In genomic region chr19:5846154-5846553, GRCm38 (mm10) we compare ENCODE assay signal across 8 mouse cellular contexts. TPM values are rescaled to one million over a fixed set of nuclear protein-coding genes. Genes with fewer than 3 reads are reported as not detected.
A peak's percentile ranks its signal among the peaks of the same experiment; 100 is the strongest.
DNase-seq lines count a peak whose midpoint lies in the region; ATAC-seq and TF ChIP-seq lines count a peak whose summit lies in the region.

No protein-coding gene starts in this region.

- peak in 1 of 2 experiments; percentile 70 for DNase-seq in heart, adult 2 months
- DNase-seq in heart, adult 8-10 months (ENCODE audit: low spot score): no peak
- DNase-seq in embryonic facial prominence, embryonic 14.5 days (ENCODE audit: low spot score): no peak
- DNase-seq in splenic B cell, adult 2 months (ENCODE audit: low read depth, low spot score): peak; percentile 66
- no peak for DNase-seq in adrenal gland, postnatal 4 days (ENCODE audit: low spot score in 2 of 2)

- peak overlapping the region; percentile 57 for H3K4me2 ChIP-seq in embryonic facial prominence, embryonic 14.5 days (ENCODE audit: low read depth, low read length)
- peak overlapping the region; percentile 66 for H3K4me2 ChIP-seq in hindbrain, embryonic 13.5 days
- peak overlapping the region; percentile 82 for H3K4me2 ChIP-seq in liver, embryonic 15.5 days

- peaks cover 9% of the 10 kb centered on the region; the same call in 1 of the 2 replicates for H3K36me3 ChIP-seq in heart, adult 2 months (ENCODE audit: control insufficient read depth, insufficient read depth, low read length)
- no peaks in the 10 kb centered on the region for H3K36me3 ChIP-seq in ES-Bruce4 (ENCODE audit: control insufficient read depth, insufficient read depth, low read length, poor library complexity, severe bottlenecking)
- no peaks in the 10 kb centered on the region for H3K36me3 ChIP-seq in embryonic facial prominence, embryonic 14.5 days (ENCODE audit: control insufficient read depth, insufficient read depth, low read length)
- H3K36me3 ChIP-seq in hindbrain, embryonic 13.5 days: no peaks in the 10 kb centered on the region
- peaks cover 9% of the 10 kb centered on the region; the same call in 1 of the 2 replicates for H3K36me3 ChIP-seq in liver, embryonic 15.5 days (replicated peaks)
- no peaks in the 10 kb centered on the region; the same call in 1 of the 2 replicates for H3K36me3 ChIP-seq in splenic B cell, adult 2 months (ENCODE audit: control insufficient read depth, insufficient read depth, low read length, poor library complexity, severe bottlenecking)

- no peak for TF ChIP-seq EP300 in heart, adult 2 months (IDR thresholded peaks at IDR 0.05; ENCODE audit: insufficient read depth, low read depth, low read length)
- no peak for TF ChIP-seq EP300 in ES-Bruce4 (IDR thresholded peaks at IDR 0.05; ENCODE audit: insufficient read depth, low read depth, low read length)

- peak overlapping the region; percentile 100 for H3K27ac ChIP-seq in heart, adult 2 months
- peak overlapping the region; percentile 97 for H3K27ac ChIP-seq in ES-Bruce4 (ENCODE audit: insufficient read depth, low read length)
- H3K27ac ChIP-seq in embryonic facial prominence, embryonic 14.5 days (replicated peaks; ENCODE audit: low read depth, low read length): peak overlapping the region; percentile 96
- peak overlapping the region; percentile 98 for H3K27ac ChIP-seq in hindbrain, embryonic 13.5 days
- H3K27ac ChIP-seq in liver, embryonic 15.5 days (replicated peaks): peak overlapping the region; percentile 97

- peak; percentile 29 for TF ChIP-seq CTCF in heart, adult 2 months (IDR thresholded peaks at IDR 0.05)
- TF ChIP-seq CTCF in ES-Bruce4 (IDR thresholded peaks at IDR 0.05; ENCODE audit: low read depth, low read length): no peak

- TF ChIP-seq POLR2A in heart, adult 2 months (IDR thresholded peaks at IDR 0.05; ENCODE audit: insufficient read depth, low read depth, low read length): no peak
- TF ChIP-seq POLR2A in ES-Bruce4 (IDR thresholded peaks at IDR 0.05; ENCODE audit: insufficient read depth, low read length): no peak

- H3K27me3 ChIP-seq in heart, adult 2 months (ENCODE audit: control insufficient read depth, insufficient read depth, low read length): no peaks in the 10 kb centered on the region
- H3K27me3 ChIP-seq in ES-Bruce4 (ENCODE audit: control insufficient read depth, insufficient read depth, low read length, poor library complexity, severe bottlenecking): no peaks in the 10 kb centered on the region
- no peaks in the 10 kb centered on the region for H3K27me3 ChIP-seq in embryonic facial prominence, embryonic 14.5 days (replicated peaks; ENCODE audit: control insufficient read depth, insufficient read depth, low read length)
- H3K27me3 ChIP-seq in hindbrain, embryonic 13.5 days: no peaks in the 10 kb centered on the region
- H3K27me3 ChIP-seq in liver, embryonic 15.5 days: no peaks in the 10 kb centered on the region
- H3K27me3 ChIP-seq in splenic B cell, adult 2 months (ENCODE audit: control insufficient read depth, insufficient read depth, low read length, poor library complexity, severe bottlenecking): no peaks in the 10 kb centered on the region

- no peaks in the 10 kb centered on the region for H3K9me3 ChIP-seq in ES-Bruce4 (replicated peaks; ENCODE audit: control insufficient read depth, insufficient read depth, low read length, poor library complexity, severe bottlenecking)
- H3K9me3 ChIP-seq in embryonic facial prominence, embryonic 14.5 days (ENCODE audit: control insufficient read depth, low read length): no peaks in the 10 kb centered on the region
- no peaks in the 10 kb centered on the region for H3K9me3 ChIP-seq in hindbrain, embryonic 13.5 days
- no peaks in the 10 kb centered on the region for H3K9me3 ChIP-seq in liver, embryonic 15.5 days (replicated peaks)

- peak; percentile 31 for ATAC-seq in embryonic facial prominence, embryonic 14.5 days (ENCODE audit: low read depth)
- ATAC-seq in hindbrain, embryonic 13.5 days (ENCODE audit: low FRiP score): peak; percentile 36
- ATAC-seq in liver, embryonic 15.5 days (ENCODE audit: insufficient read depth): no peak

- peak overlapping the region; percentile 59 for H3K4me3 ChIP-seq in heart, adult 2 months
- H3K4me3 ChIP-seq in ES-Bruce4 (ENCODE audit: low read depth, low read length): peak overlapping the region; percentile 48
- H3K4me3 ChIP-seq in embryonic facial prominence, embryonic 14.5 days (ENCODE audit: low read depth, low read length): peak overlapping the region; percentile 32
- peak overlapping the region; percentile 36 for H3K4me3 ChIP-seq in hindbrain, embryonic 13.5 days
- peak overlapping the region; percentile 64 for H3K4me3 ChIP-seq in liver, embryonic 15.5 days (replicated peaks)

- peak overlapping the region; percentile 71 for H3K9ac ChIP-seq in heart, adult 2 months (ENCODE audit: low read depth, low read length)
- peak overlapping the region; percentile 68; the same call in 1 of the 2 replicates for H3K9ac ChIP-seq in ES-Bruce4 (ENCODE audit: low read depth, poor library complexity, severe bottlenecking)
- H3K9ac ChIP-seq in embryonic facial prominence, embryonic 14.5 days (ENCODE audit: low read depth, low read length): peak overlapping the region; percentile 54
- H3K9ac ChIP-seq in hindbrain, embryonic 13.5 days: peak overlapping the region; percentile 72
- H3K9ac ChIP-seq in liver, embryonic 15.5 days: peak overlapping the region; percentile 65

- peaks cover 25% of the 10 kb centered on the region for H3K4me1 ChIP-seq in heart, adult 2 months (ENCODE audit: control insufficient read depth, insufficient read depth, low read length)
- H3K4me1 ChIP-seq in ES-Bruce4 (ENCODE audit: control insufficient read depth, insufficient read depth, low read length): no peaks in the 10 kb centered on the region
- H3K4me1 ChIP-seq in embryonic facial prominence, embryonic 14.5 days (ENCODE audit: control insufficient read depth, insufficient read depth, low read length): peaks cover 68% of the 10 kb centered on the region
- peaks cover 88% of the 10 kb centered on the region for H3K4me1 ChIP-seq in hindbrain, embryonic 13.5 days (replicated peaks)
- peaks cover 98% of the 10 kb centered on the region for H3K4me1 ChIP-seq in liver, embryonic 15.5 days (replicated peaks)

- H3K79me2 ChIP-seq in heart, adult 2 months (replicated peaks; ENCODE audit: control insufficient read depth, insufficient read depth, low read length): 0 out of 2 replicates have a peak, but pooled peaks cover 3% of the 10 kb centered on the region

- 0% methylated on average over 7 of the region's 7 CpGs for WGBS in heart, adult 2 months
- WGBS in embryonic facial prominence, embryonic 14.5 days: under 1% methylated on average over 7 of the region's 7 CpGs
- under 1% methylated on average over 7 of the region's 7 CpGs for WGBS in hindbrain, embryonic 13.5 days
- 1% methylated on average over 7 of the region's 7 CpGs for WGBS in liver, embryonic 15.5 days (ENCODE audit: insufficient replicate concordance)

- intact Hi-C loops in heart, adult 2 months (cut with DNase I): no loop called here

RNA-seq across cellular contexts. Expression of gene Frmd8, which starts 28.9 kb away (rescaled TPM):
- 1 to 10 TPM; 7.7 to 8.4 TPM for total RNA-seq in heart, adult 2 months (2021)
- polyA plus RNA-seq in heart, adult 2 months (2012; rRNA removed): 7.0 and 9.3 TPM in 2 replicates
- total RNA-seq in heart, adult 8-10 months (2022): 1 to 10 TPM; 7.1 to 8.1 (median 7.5) TPM
- polyA plus RNA-seq in ES-Bruce4 (2011; ENCODE audit: insufficient read depth, insufficient read length, low read depth, missing spikeins): 26.3 and 33.1 TPM in 2 replicates
- 20.6 and 25.8 TPM in 2 replicates for polyA plus RNA-seq in embryonic facial prominence, embryonic 14.5 days (2014; fragmentation: Nextera tagmentation; extraction: Ambion mirVana)
- 17.5 and 19.3 TPM in 2 replicates for polyA plus RNA-seq in hindbrain, embryonic 13.5 days (2015; fragmentation: Nextera tagmentation; extraction: Ambion mirVana)
- polyA plus RNA-seq in liver, embryonic 15.5 days (2015; fragmentation: Nextera tagmentation; extraction: Ambion mirVana): 12.9 and 13.1 TPM in 2 replicates
- 10 to 100 TPM; 42.4 to 45.9 TPM for total RNA-seq in adrenal gland, postnatal 4 days (2021)

RNA-seq across cellular contexts. Expression of gene Slc25a45, which starts 31.5 kb away (rescaled TPM):
- 1 to 10 TPM; 2.8 TPM for total RNA-seq in heart, adult 2 months (2021)
- 7.9 and 8.2 TPM in 2 replicates for polyA plus RNA-seq in heart, adult 2 months (2012; rRNA removed)
- total RNA-seq in heart, adult 8-10 months (2022): 1 to 10 TPM; 2.4 to 3.8 (median 2.8) TPM
- 0.46 and 0.48 TPM in 2 replicates for polyA plus RNA-seq in ES-Bruce4 (2011; ENCODE audit: insufficient read depth, insufficient read length, low read depth, missing spikeins)
- 2.8 and 3.0 TPM in 2 replicates for polyA plus RNA-seq in embryonic facial prominence, embryonic 14.5 days (2014; fragmentation: Nextera tagmentation; extraction: Ambion mirVana)
- polyA plus RNA-seq in hindbrain, embryonic 13.5 days (2015; fragmentation: Nextera tagmentation; extraction: Ambion mirVana): 2.6 and 2.8 TPM in 2 replicates
- polyA plus RNA-seq in liver, embryonic 15.5 days (2015; fragmentation: Nextera tagmentation; extraction: Ambion mirVana): 7.1 and 7.9 TPM in 2 replicates
- 10 to 100 TPM; 25.9 to 26.3 TPM for total RNA-seq in adrenal gland, postnatal 4 days (2021)

RNA-seq across cellular contexts. Expression of gene Tigd3, which starts 47.8 kb away (rescaled TPM):
- total RNA-seq in heart, adult 2 months (2021): under 1 TPM; 0.14 to 0.47 TPM
- 0.25 and 0.67 TPM in 2 replicates for polyA plus RNA-seq in heart, adult 2 months (2012; rRNA removed)
- total RNA-seq in heart, adult 8-10 months (2022): under 1 TPM; 0.23 to 0.50 (median 0.34) TPM
- polyA plus RNA-seq in ES-Bruce4 (2011; ENCODE audit: insufficient read depth, insufficient read length, low read depth, missing spikeins): 1.9 and 3.6 TPM in 2 replicates
- 1.4 and 2.0 TPM in 2 replicates for polyA plus RNA-seq in embryonic facial prominence, embryonic 14.5 days (2014; fragmentation: Nextera tagmentation; extraction: Ambion mirVana)
- polyA plus RNA-seq in hindbrain, embryonic 13.5 days (2015; fragmentation: Nextera tagmentation; extraction: Ambion mirVana): 15.2 and 15.9 TPM in 2 replicates
- polyA plus RNA-seq in liver, embryonic 15.5 days (2015; fragmentation: Nextera tagmentation; extraction: Ambion mirVana): 2.8 and 2.9 TPM in 2 replicates
- total RNA-seq in adrenal gland, postnatal 4 days (2021): 1 to 10 TPM; 3.1 TPM
